Mouse (Mus musculus): Measurements from ENCODE around the gene Zmiz2. TPM values are rescaled to one million over a fixed set of nuclear protein-coding genes. Genes with fewer than 3 reads are reported as not detected.

The Zmiz2 gene
- polyA plus RNA-seq, 1 experiment from 2014 or later, result 3.4 TPM

GRCm38 (mm10) chr11:6420722-6421350 lies 32.0 kb downstream of the Zmiz2 start:
- Histone ChIP-seq H3K4me3 (ENCODE audit: low read depth, low read length) (no peak overlapping the region), H3K4me1 (ENCODE audit: insufficient read depth) (peaks cover 13% of the 10 kb centered on the region), H3K9me3 (ENCODE audit: low read length) (no peaks in the 10 kb centered on the region), H3K4me2 (ENCODE audit: low read depth, low read length) (no peak overlapping the region), H3K27ac (ENCODE audit: low read depth) (0 out of 2 replicates have a peak overlapping the region, but pooled peaks have one; percentile 29), H3K36me3 (replicated peaks; ENCODE audit: insufficient read depth, low read length) (peaks cover 60% of the 10 kb centered on the region), H3K9ac (replicated peaks) (no peak overlapping the region), H3K27me3 (ENCODE audit: insufficient read depth, low read length) (no peaks in the 10 kb centered on the region)
- no peak for DNase-seq
- TF ChIP-seq EP300 (IDR thresholded peaks at IDR 0.05; ENCODE audit: low read depth), result no peak
- TF ChIP-seq CTCF (IDR thresholded peaks at IDR 0.05; ENCODE audit: low read depth), result no peak
- no peak for ATAC-seq
- 78% methylated on average over 2 of the region's 2 CpGs for WGBS (ENCODE audit: insufficient replicate concordance)

DNA sequence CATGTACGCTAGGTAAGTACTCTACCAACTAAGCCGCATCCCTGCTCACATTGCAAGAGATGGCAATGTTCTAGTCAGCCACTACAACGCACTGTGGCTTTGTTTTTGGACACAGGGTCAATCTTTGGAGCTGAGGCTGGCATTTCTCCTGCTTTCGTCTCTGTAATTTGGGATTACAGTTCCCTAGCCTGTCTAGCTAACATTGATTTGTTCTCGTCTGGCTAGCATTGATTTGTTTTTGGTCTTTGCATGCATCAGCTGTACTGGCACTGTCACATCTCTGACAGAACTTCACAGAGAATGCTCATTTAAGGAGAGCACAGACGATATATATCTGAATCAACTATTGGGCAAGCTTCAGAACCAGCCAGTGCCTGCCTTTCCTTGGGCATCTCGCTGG lies 41.3 kb downstream of the Zmiz2 start:
- H3K9me3 ChIP-seq (ENCODE audit: low read length), result no peaks in the 10 kb centered on the region
- WGBS (ENCODE audit: insufficient replicate concordance), result 80% methylated on average over 7 of the region's 7 CpGs
- no peak overlapping the region for H3K4me3 ChIP-seq (ENCODE audit: low read depth, low read length)
- H3K9ac ChIP-seq (replicated peaks), result no peak overlapping the region
- ATAC-seq (peak; percentile 83), DNase-seq (no peak)
- TF ChIP-seq CTCF (IDR thresholded peaks at IDR 0.05; ENCODE audit: low read depth) (no peak), EP300 (IDR thresholded peaks at IDR 0.05; ENCODE audit: low read depth) (no peak)
- H3K4me1 ChIP-seq (ENCODE audit: insufficient read depth), result peaks cover 18% of the 10 kb centered on the region
- H3K36me3 ChIP-seq (replicated peaks; ENCODE audit: insufficient read depth, low read length), result peaks cover 96% of the 10 kb centered on the region
- H3K27me3 ChIP-seq (ENCODE audit: insufficient read depth, low read length), result no peaks in the 10 kb centered on the region
- H3K27ac ChIP-seq (ENCODE audit: low read depth), result peak overlapping the region; percentile 68
- no peak overlapping the region for H3K4me2 ChIP-seq (ENCODE audit: low read depth, low read length)

- DNase-seq (peak; percentile 74), ATAC-seq (peak; percentile 71)
- H3K4me1 ChIP-seq (ENCODE audit: insufficient read depth), result 0 out of 2 replicates have a peak, but pooled peaks cover 10% of the 10 kb centered on the region
- H3K36me3 ChIP-seq (replicated peaks; ENCODE audit: insufficient read depth, low read length), result peaks cover 77% of the 10 kb centered on the region
- H3K4me3 ChIP-seq (ENCODE audit: low read depth, low read length), result no peak overlapping the region
- H3K4me2 ChIP-seq (ENCODE audit: low read depth, low read length), result no peak overlapping the region
- no peaks in the 10 kb centered on the region for H3K9me3 ChIP-seq (ENCODE audit: low read length)
- no peak overlapping the region for H3K27ac ChIP-seq (ENCODE audit: low read depth)
- WGBS (ENCODE audit: insufficient replicate concordance), result 65% methylated on average over 8 of the region's 8 CpGs
- no peak overlapping the region for H3K9ac ChIP-seq (replicated peaks)
- peak; percentile 88 for TF ChIP-seq CTCF (IDR thresholded peaks at IDR 0.05; ENCODE audit: low read depth)
- no peak for TF ChIP-seq EP300 (IDR thresholded peaks at IDR 0.05; ENCODE audit: low read depth)
- H3K27me3 ChIP-seq (ENCODE audit: insufficient read depth, low read length), result no peaks in the 10 kb centered on the region
These were observed 47.6 kb downstream of the Zmiz2 start for GRCm38 (mm10) chr11:6436442-6436841.

DNA sequence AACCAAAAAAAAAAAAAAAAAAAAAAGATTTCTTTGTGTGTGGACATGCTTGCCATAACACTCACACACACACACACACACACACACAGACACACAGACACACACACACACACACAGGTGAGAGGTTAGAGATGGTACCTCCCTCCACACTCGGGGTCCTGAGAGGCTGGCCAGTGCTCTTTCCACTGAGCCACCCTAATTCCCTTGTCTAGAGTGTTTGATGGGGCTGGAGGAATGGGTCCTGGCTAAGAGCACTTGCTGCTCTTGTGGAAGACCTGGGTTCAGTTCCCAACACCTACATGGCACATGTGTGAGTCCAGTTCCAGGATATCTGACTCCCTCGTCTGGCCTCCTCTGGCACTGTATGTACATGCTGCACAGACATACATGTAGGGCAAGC lies 48.8 kb downstream of the Zmiz2 start:
- Histone ChIP-seq H3K9ac (replicated peaks) (no peak overlapping the region), H3K9me3 (ENCODE audit: low read length) (no peaks in the 10 kb centered on the region), H3K4me3 (ENCODE audit: low read depth, low read length) (no peak overlapping the region), H3K4me2 (ENCODE audit: low read depth, low read length) (no peak overlapping the region), H3K27me3 (ENCODE audit: insufficient read depth, low read length) (no peaks in the 10 kb centered on the region), H3K4me1 (ENCODE audit: insufficient read depth) (0 out of 2 replicates have a peak, but pooled peaks cover 4% of the 10 kb centered on the region), H3K36me3 (replicated peaks; ENCODE audit: insufficient read depth, low read length) (peaks cover 66% of the 10 kb centered on the region), H3K27ac (ENCODE audit: low read depth) (no peak overlapping the region)
- DNase-seq (no peak), ATAC-seq (no peak)
- WGBS (ENCODE audit: insufficient replicate concordance), result 92% methylated on average over 2 of the region's 2 CpGs
- TF ChIP-seq CTCF (IDR thresholded peaks at IDR 0.05; ENCODE audit: low read depth) (no peak), EP300 (IDR thresholded peaks at IDR 0.05; ENCODE audit: low read depth) (no peak)

DNA sequence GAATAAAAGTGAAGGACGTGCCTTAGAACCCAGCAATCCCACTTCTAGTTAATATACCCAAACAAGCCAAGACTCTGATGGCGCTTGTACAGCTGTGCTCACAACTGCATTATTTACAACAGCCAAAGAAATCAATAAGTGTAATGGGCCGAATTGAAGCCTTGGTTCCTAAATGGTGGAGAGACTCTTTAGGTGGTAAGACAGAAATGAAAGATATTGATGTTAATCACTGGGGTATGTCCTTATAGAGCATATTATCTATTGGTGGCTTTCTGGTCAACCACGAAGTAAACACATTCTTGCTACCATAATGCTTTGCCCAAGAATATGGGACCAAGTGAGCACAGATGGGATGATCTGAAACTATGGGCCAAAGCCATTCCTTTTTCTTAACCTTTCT lies 51.3 kb downstream of the Zmiz2 start:
- Histone ChIP-seq H3K9me3 (ENCODE audit: low read length) (no peaks in the 10 kb centered on the region), H3K4me1 (ENCODE audit: insufficient read depth) (peaks cover 4% of the 10 kb centered on the region; the same call in 1 of the 2 replicates), H3K9ac (replicated peaks) (no peak overlapping the region), H3K27me3 (ENCODE audit: insufficient read depth, low read length) (no peaks in the 10 kb centered on the region), H3K4me3 (ENCODE audit: low read depth, low read length) (no peak overlapping the region), H3K4me2 (ENCODE audit: low read depth, low read length) (no peak overlapping the region), H3K36me3 (replicated peaks; ENCODE audit: insufficient read depth, low read length) (peaks cover 41% of the 10 kb centered on the region), H3K27ac (ENCODE audit: low read depth) (no peak overlapping the region)
- no peak for ATAC-seq
- 88% methylated on average over 4 of the region's 4 CpGs for WGBS (ENCODE audit: insufficient replicate concordance)
- no peak for TF ChIP-seq EP300 (IDR thresholded peaks at IDR 0.05; ENCODE audit: low read depth)
- TF ChIP-seq CTCF (IDR thresholded peaks at IDR 0.05; ENCODE audit: low read depth), result no peak
- DNase-seq, result no peak

- H3K36me3 ChIP-seq (replicated peaks; ENCODE audit: insufficient read depth, low read length), result peaks cover 22% of the 10 kb centered on the region
- peak overlapping the region; percentile 69 for H3K4me3 ChIP-seq (ENCODE audit: low read depth, low read length)
- TF ChIP-seq EP300 (IDR thresholded peaks at IDR 0.05; ENCODE audit: low read depth), result no peak
- no peak for TF ChIP-seq CTCF (IDR thresholded peaks at IDR 0.05; ENCODE audit: low read depth)
- WGBS (ENCODE audit: insufficient replicate concordance), result 86% methylated on average over 4 of the region's 4 CpGs
- no peak overlapping the region for H3K9ac ChIP-seq (replicated peaks)
- H3K27me3 ChIP-seq (ENCODE audit: insufficient read depth, low read length), result no peaks in the 10 kb centered on the region
- no peak for DNase-seq
- ATAC-seq, result no peak
- H3K4me1 ChIP-seq (ENCODE audit: insufficient read depth), result peaks cover 4% of the 10 kb centered on the region; the same call in 1 of the 2 replicates
- H3K9me3 ChIP-seq (ENCODE audit: low read length), result no peaks in the 10 kb centered on the region
- H3K4me2 ChIP-seq (ENCODE audit: low read depth, low read length), result peak overlapping the region; percentile 82
- no peak overlapping the region for H3K27ac ChIP-seq (ENCODE audit: low read depth)
These were observed 53.7 kb downstream of the Zmiz2 start for GRCm38 (mm10) chr11:6442566-6442965.
